Mouse (Mus musculus) gastrocnemius, adult 8-10 months (tissue): ENCODE measurements around the gene Myh7b. TPM values are rescaled to one million over a fixed set of nuclear protein-coding genes. Genes with fewer than 3 reads are reported as not detected.
A peak's percentile ranks its signal among the peaks of the same experiment; 100 is the strongest.

Experiments
- DNase-seq, 2 experiments: peaks; one replicate each; pipeline ENCODE4 v3.0.0; 2022; ENCODE audit warnings: low spot score in 2 of 2
- microRNA-seq: library from miRNA; unstranded; fragments of <30 nt; microRNA quantifications from one replicate; pipeline ENCODE4 v1.2.0, GENCODE M21; 2022
- total RNA-seq, 4 experiments: library from RNA; stranded (reverse); gene quantifications; 2 replicates each; pipeline ENCODE4 v1.2.4; 2022

Gene Myh7b
- total RNA-seq, 4 experiments from 2014 or later: 2.8 to 4.8 (median 3.3) TPM

GRCm38 (mm10) chr2:155683821-155684220 is 72.8 kb downstream of the Myh7b start:
- DNase-seq: no peak

Small RNA genes lying within 50 kb of the gene (microRNA-seq; reads per million reads assigned to microRNA genes)
- gene Mir499: 885 reads per million, percentile 78 among the genes with 10 or more reads in this experiment

Other genes starting within 250 kb of the Myh7b start
- gene Trp53inp2, start 230.2 kb upstream of the Myh7b start, total RNA-seq: 100 to 1,000 TPM; 238 to 367 (median 290) TPM
- gene Ncoa6, start 137.3 kb upstream of the Myh7b start, total RNA-seq: 10 to 100 TPM; 11.4 to 13.3 (median 12.8) TPM
- 10 to 100 TPM; 25.7 to 34.5 (median 30.1) TPM for gene Acss2, start 93.3 kb upstream of the Myh7b start, total RNA-seq
- gene Ggt7, start 93.0 kb upstream of the Myh7b start, total RNA-seq: 1 to 10 TPM in 2 of 4 experiments, under 1 TPM in 2; 0.75 to 1.4 (median 1.1) TPM
- gene Gss, start 18.4 kb upstream of the Myh7b start, total RNA-seq: 1 to 10 TPM; 5.2 to 6.2 (median 5.6) TPM
- gene Trpc4ap, start 81.2 kb downstream of the Myh7b start, total RNA-seq: 100 to 1,000 TPM in 3 of 4 experiments, 10 to 100 TPM in 1; 95.4 to 104 (median 101) TPM
- 1 to 10 TPM; 3.1 to 4.5 (median 3.8) TPM for gene Edem2, start 118.3 kb downstream of the Myh7b start, total RNA-seq
- not detected for gene Gm17581, start 124.7 kb downstream of the Myh7b start, total RNA-seq
- 10 to 100 TPM in 1 of 4 experiments, 1 to 10 TPM in 3; 5.1 to 10.2 (median 7.5) TPM for gene Procr, start 139.9 kb downstream of the Myh7b start, total RNA-seq
- gene Mmp24, start 164.1 kb downstream of the Myh7b start, total RNA-seq: not detected
- 10 to 100 TPM; 23.2 to 31.3 (median 27.6) TPM for gene BC029722, start 208.2 kb downstream of the Myh7b start, total RNA-seq
- gene Eif6, start 215.7 kb downstream of the Myh7b start, total RNA-seq: 10 to 100 TPM; 44.3 to 49.9 (median 48.6) TPM
- not detected for gene Fam83c, start 223.6 kb downstream of the Myh7b start, total RNA-seq